Mouse (Mus musculus): ENCODE measurements around the gene Nanos1.

The Nanos1 gene

GRCm38 (mm10) chr19:60755438-60756191 is at the start of gene Nanos1:
TSS of gene Nanos1 (plus strand) at chr19:60755987.
- peak; percentile 71 for DNase-seq (ENCODE audit: low spot score)

DNA sequence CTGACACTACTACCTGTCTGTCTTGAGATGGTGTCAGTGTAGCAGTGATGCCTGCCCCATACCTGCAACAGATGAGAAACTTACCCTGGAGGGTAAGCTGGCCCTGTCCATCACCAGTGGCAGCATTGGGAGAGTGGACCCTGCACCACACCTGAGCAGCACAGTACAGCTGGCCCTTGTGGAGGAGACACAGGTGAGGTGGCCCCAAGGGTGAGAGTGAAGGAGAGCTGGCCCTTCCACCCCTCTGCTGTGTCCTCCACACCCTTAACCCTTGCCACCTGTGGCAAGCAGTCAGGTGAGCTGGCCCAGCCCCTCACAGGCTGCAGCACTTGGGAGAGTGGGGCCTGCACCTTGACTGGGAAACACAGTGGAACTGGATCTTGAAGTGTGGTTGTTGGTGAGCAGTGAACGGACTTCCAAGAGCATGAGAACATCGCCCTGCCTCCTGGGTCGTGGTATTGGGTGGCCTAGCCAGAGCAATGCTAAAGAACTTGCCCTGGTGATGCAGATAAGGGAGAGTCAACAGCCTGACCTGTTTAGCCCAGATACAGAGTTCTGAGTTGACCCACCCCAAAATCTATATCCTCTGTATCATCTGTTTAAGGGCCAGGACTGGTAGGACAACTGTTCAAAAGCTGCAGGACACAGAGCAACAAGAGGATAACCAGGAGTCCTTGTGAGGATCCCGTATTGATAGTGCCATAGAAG is 46.4 kb upstream of the Nanos1 start:
- no peak for DNase-seq (ENCODE audit: low spot score)

DNA sequence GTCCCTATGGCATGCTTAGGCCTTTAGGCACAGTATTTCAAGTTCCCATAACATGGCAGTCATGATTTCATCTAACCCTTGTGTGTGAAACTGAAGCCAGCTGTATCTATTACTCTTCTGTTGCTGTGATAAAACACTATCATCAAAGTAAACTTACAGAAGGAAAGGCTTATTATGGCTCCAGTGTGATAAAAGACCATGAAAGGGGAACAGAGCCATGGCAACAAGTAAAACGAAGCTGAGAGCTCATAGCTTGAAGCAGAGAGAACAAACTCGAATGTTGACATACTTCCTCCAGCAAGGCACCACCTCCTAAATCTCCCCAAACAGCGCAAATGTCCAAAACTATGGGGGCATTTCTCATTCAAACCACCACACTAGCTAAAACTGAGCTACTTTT is 45.6 kb upstream of the Nanos1 start:
- DNase-seq (ENCODE audit: low spot score) = no peak

DNA sequence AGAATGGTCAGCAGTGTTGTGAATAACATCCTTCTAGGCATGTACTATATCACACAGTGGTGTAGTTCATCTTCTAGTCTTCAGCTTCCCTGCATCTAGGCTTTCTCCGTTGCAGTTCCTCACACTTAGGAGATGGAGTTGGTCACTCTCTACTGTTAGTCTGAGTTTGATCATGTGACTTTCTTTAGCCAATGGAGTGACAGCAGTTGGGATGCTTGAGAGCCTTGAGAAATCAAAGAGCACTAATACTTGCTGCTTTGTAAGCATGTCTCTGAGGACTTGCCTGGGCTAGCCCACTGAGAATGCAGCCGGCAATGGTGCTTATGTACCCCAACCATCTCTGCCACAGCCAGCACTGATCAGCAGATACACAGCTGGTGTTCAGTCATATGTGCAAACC is 43.2 kb upstream of the Nanos1 start:
- no peak for DNase-seq (ENCODE audit: low spot score)

GRCm38 (mm10) chr19:60716381-60716780 is 39.4 kb upstream of the Nanos1 start:
- DNase-seq (ENCODE audit: low spot score) = no peak

GRCm38 (mm10) chr19:60730281-60730852 is 25.4 kb upstream of the Nanos1 start:
- DNase-seq (ENCODE audit: low spot score) = peak; percentile 53

DNA sequence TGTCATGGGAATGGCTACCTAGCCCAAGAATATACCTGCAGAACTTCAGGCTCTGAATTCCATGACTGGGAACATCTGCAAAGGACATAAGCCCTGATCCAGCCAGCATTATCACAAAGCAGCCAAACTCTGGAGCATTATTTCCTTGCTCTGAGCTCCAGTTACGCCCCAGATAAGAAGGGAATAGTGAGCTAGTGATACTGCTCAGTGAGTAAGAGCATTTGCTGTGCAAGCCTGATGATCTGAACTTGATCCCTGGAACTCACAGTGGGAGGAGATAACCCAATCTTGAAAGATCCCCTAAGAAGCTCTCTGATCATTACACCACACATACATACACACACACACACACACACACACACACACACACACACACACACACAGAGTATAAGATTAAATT is 24.5 kb upstream of the Nanos1 start:
- DNase-seq (ENCODE audit: low spot score) = no peak

DNA sequence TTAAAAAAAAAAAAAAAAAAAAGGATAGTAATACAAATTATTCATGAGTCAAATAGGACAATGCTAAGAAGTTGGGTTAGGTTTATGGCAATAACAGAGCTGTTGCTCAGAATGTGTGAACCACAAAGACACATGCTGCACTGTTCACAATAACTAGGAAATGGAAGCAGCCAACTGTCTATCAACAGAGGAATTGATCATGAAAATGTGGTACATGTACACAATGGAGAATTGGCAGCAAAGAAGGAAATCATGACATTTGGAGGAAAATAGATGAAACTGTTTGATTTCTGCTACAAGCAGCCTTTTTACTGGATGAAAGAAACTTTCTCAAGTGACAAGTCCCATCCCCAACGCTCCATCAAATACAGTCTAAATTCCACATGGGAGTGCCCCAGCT is 23.8 kb upstream of the Nanos1 start:
- no peak for DNase-seq (ENCODE audit: low spot score)

DNA sequence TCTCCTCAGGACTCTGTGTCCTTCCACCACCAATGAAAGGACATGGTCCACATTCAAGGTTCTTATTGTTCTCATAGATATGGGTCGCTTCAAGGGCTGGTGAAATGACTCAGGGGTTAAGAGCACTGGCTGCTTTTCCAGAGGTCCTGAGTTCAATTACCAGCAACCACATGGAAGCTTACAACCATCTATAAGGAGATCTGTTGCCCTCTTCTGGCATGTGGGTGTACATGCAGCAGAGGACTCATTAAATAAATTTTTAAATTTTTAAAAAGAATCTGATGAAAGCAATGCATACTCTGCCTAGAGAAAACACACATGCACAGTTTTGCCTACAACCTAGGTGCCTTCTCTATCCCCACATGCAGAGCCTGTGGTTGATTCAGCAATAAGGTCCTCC is 15.2 kb upstream of the Nanos1 start:
- DNase-seq (ENCODE audit: low spot score) = no peak

- DNase-seq (ENCODE audit: low spot score) = no peak
Observed at GRCm38 (mm10) chr19:60743767-60744547, 11.8 kb upstream of the Nanos1 start.

DNA sequence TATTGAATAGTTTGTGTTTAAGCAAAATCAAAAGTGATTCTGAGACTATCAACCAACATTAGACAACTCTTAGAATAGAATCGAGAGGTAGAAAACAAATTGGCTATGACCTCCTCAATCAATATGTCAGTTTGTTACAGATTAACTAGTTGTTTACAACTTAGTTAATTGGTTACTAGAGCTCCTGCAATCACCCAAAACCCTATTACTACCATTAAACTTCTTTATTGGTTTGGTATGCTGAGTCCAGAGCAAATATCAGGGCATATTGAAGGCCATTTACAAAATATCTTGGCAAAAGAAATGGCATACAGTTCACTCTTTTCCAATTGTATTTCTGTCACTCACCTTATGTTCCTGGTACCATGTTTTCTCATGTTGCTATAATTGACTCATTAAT is 8.0 kb upstream of the Nanos1 start:
- no peak for DNase-seq (ENCODE audit: low spot score)

DNA sequence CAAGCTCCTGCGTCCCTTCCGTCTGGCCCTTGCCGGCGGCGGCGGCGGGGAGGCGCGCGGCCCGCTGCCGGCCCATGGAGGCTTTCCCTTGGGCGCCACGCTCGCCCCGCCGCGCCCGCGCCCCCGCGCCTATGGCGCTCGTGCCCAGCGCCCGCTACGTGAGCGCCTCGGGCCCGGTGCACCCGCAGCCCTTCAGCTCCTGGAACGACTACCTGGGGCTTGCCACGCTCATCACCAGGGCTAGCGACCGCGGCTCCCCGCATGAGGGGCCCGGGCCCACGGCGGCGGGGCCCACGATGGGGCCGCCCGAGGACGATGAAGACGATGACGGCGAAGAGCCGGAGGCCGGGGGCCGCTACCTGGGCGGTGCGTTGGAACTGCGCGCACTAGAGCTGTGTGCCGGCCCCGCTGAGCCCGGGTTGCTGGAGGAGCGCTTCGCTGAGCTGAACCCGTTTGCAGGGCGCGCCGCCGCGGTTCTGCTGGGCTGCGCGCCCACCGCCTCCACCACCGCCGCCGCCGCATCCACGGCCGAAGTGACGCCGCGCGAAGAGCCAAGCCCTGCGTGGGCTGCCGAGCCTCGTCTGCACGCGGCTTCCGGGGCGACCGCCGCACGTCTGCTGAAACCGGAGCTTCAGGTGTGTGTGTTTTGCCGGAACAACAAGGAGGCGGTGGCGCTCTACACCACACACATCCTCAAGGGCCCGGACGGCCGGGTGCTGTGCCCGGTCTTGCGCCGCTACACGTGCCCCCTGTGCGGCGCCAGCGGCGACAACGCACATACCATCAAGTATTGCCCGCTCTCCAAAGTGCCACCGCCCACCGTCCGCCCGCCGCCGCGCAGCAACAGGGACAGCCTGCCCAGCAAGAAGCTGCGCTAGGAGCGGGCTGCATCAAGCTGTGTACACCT is 658 bp downstream of the Nanos1 start:
- no peak for DNase-seq (ENCODE audit: low spot score)

DNA sequence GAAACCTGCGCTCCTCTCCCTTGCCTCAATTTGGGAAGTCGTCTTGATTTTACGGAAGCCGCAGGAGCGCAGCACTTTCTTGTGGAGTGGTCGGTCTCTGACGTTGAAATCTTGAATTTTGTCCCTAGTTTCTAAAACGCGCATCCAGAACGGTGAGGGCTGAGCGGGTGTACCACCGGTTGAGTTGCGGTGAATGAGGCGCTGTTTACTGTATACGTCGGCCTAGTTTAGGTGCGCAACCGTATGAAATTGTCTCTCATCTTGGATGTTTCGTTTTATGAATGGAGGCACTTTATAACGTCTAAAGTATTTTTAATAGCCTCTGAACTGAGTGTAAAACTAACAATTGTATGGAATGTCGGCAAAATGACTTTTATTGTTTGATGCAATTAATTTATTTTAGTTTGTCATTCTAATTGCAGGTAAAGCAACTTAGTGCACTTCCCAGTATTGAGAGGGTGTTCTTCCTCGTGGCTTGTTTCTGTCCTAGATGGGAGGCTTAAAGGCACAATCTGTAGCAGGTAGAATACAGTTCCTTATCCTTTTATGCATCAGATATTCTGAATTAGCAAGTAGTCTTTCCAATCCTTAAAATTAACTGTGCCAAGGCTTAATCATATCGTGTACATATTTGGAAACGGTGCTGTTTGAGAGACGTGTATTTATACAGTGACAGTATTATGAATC is 1.5 kb downstream of the Nanos1 start:
- no peak for DNase-seq (ENCODE audit: low spot score)

GRCm38 (mm10) chr19:60758896-60759835 is 3.4 kb downstream of the Nanos1 start:
- DNase-seq (ENCODE audit: low spot score) = peak; percentile 73

DNA sequence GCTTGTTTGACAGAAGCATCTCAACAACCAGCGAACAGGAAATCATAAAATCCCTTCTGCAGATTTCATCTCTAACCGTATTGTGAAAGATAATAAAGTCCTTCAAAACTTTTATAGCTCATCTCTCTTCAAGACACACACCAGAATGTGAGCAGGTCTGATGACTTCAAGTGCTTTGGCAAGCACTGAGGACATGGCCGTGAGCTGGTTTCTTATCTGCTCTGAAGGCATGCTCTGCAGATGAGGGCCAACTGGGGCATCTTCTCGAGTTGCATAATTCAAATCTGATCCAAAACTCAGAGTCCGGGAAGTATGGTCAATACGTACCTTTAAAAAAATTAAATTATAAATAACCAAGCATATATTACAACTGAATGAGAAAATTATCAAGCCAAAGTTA is 17.6 kb downstream of the Nanos1 start:
- DNase-seq (ENCODE audit: low spot score) = no peak

- no peak for DNase-seq (ENCODE audit: low spot score)
Observed at GRCm38 (mm10) chr19:60782034-60782433, 26.2 kb downstream of the Nanos1 start.

DNA sequence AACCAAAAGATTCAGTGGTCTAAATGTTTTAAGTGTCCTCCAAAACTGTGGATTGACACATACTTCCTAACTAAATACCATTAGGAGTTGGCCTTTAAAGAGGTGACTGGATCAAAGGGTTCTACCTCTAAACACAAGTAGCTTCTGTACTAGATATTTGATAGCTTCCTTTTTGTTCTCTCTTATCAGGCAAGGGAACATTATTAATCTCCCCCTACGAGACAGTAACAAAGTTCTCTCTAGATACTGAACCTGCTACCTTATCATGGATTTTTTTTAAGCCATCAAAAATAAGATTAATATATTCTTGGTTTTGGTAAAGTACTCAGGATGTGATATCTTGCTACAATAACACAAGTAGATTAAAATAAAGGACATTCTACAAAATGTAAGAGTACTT is 28.9 kb downstream of the Nanos1 start:
- no peak for DNase-seq (ENCODE audit: low spot score)

GRCm38 (mm10) chr19:60787465-60788150 is 31.8 kb downstream of the Nanos1 start:
- DNase-seq (ENCODE audit: low spot score) = no peak

All from adipocyte (in vitro differentiated cells).